Mouse (Mus musculus): ENCODE results near the gene Iqgap1. TPM values are rescaled to one million over a fixed set of nuclear protein-coding genes. Genes with fewer than 3 reads are reported as not detected.
A peak's percentile ranks its signal among the peaks of the same experiment; 100 is the strongest.

Gene Iqgap1
- polyA plus RNA-seq, 1 experiment from 2014 or later: 23.7 TPM

DNA sequence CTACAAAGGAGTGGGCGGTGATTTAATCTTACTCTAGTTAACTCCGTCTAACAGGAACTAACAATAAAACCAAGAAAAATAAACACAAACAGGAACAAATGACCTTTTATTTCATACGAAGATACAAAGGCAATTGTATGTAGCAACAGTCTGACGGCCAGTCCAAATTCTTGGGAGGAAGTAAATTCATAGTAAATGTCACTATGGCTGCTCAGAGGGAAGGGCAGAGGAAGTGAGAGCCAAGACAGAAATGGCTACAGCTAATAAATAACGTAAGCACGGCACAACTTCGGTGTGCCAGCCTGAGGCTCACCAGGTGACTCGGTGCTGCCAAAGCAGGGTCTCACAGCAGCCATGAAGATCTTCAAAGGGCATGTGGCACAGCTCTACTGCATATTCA is 114.3 kb downstream of the Iqgap1 start:
- H3K27me3 ChIP-seq (ENCODE audit: low read depth, poor library complexity, severe bottlenecking): no peaks in the 10 kb centered on the region
- H3K9me3 ChIP-seq (replicated peaks): no peaks in the 10 kb centered on the region
- H3K4me3 ChIP-seq: no peak overlapping the region
- no peak overlapping the region for H3K27ac ChIP-seq (replicated peaks)
- no peak for DNase-seq (ENCODE audit: low spot score)
- H3K4me1 ChIP-seq: no peaks in the 10 kb centered on the region
- H3K36me3 ChIP-seq: peaks cover 12% of the 10 kb centered on the region
- WGBS: 86% methylated on average over 8 of the region's 8 CpGs

DNA sequence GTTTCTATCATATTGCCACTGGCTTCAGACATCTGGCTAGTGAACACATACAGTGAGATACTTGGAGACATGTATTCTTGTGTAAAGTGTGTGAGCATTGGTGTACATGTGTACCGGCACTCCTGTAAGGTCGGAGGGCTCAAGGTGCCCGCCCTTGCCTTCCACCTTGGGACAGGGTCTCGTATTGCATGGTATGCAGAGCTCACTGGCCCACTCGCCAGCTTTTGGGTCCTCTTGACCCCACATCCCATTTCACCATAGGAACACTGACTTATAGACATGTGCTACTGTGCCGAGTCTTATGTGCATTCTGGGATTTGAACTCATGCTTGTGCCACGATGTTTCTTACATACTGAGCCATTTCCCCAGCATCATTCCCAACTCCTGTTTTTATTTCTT is 115.4 kb downstream of the Iqgap1 start:
- 92% methylated on average over 7 of the region's 7 CpGs for WGBS
- H3K27me3 ChIP-seq (ENCODE audit: low read depth, poor library complexity, severe bottlenecking): no peaks in the 10 kb centered on the region
- H3K9me3 ChIP-seq (replicated peaks): no peaks in the 10 kb centered on the region
- H3K36me3 ChIP-seq: peaks cover 8% of the 10 kb centered on the region
- H3K27ac ChIP-seq (replicated peaks): no peak overlapping the region
- DNase-seq (ENCODE audit: low spot score): no peak
- no peak overlapping the region for H3K4me3 ChIP-seq
- H3K4me1 ChIP-seq: 0 out of 2 replicates have a peak, but pooled peaks cover 2% of the 10 kb centered on the region

DNA sequence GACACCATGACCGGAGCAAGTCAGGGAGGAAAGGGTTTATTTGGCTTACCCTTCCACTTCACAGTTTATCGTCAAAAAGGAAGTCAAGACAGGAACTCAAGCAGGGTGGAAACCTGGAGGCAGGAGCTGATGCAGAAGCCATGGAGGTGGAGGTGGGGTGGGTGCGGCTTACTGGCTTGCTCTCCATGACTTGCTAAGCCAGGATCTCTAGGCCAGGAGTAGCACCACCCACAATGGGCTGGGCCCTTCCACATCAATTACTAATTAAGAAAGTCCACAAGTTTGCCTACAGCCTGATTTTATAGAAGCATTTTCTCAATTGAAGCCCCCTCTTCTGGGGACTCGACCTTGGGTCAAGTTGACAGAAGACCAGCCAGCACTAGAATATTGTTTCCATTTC is 121.7 kb downstream of the Iqgap1 start:
- no peaks in the 10 kb centered on the region for H3K36me3 ChIP-seq
- 0 out of 2 replicates have a peak, but pooled peaks cover 2% of the 10 kb centered on the region for H3K4me1 ChIP-seq
- no peaks in the 10 kb centered on the region for H3K27me3 ChIP-seq (ENCODE audit: low read depth, poor library complexity, severe bottlenecking)
- no peak overlapping the region for H3K27ac ChIP-seq (replicated peaks)
- 90% methylated on average over 4 of the region's 4 CpGs for WGBS
- H3K9me3 ChIP-seq (replicated peaks): no peaks in the 10 kb centered on the region
- H3K4me3 ChIP-seq: no peak overlapping the region
- no peak for DNase-seq (ENCODE audit: low spot score)

DNA sequence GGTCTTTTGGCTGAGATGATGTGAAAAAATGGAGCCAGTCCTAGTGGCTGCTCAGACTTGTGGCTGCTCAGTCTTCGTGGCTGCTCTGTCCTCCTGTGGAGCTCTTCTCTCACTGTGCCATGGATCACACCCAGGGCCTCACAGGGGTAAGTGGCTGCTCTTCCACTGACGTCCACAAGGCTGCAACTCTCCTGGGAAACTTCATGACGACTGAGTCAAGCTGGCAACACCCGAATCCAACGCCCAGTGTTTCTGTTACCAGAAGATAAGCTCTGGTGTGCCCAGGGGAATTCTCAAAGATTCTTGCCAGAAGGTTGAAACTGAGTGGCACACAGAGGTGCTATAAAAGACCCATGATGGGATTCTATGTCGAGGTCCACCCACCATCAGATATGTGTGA is 123.3 kb downstream of the Iqgap1 start:
- H3K27me3 ChIP-seq (ENCODE audit: low read depth, poor library complexity, severe bottlenecking): no peaks in the 10 kb centered on the region
- H3K36me3 ChIP-seq: no peaks in the 10 kb centered on the region
- no peaks in the 10 kb centered on the region for H3K9me3 ChIP-seq (replicated peaks)
- H3K4me3 ChIP-seq: no peak overlapping the region
- H3K4me1 ChIP-seq: 0 out of 2 replicates have a peak, but pooled peaks cover 2% of the 10 kb centered on the region
- 72% methylated on average over 6 of the region's 6 CpGs for WGBS
- no peak overlapping the region for H3K27ac ChIP-seq (replicated peaks)
- no peak for DNase-seq (ENCODE audit: low spot score)

DNA sequence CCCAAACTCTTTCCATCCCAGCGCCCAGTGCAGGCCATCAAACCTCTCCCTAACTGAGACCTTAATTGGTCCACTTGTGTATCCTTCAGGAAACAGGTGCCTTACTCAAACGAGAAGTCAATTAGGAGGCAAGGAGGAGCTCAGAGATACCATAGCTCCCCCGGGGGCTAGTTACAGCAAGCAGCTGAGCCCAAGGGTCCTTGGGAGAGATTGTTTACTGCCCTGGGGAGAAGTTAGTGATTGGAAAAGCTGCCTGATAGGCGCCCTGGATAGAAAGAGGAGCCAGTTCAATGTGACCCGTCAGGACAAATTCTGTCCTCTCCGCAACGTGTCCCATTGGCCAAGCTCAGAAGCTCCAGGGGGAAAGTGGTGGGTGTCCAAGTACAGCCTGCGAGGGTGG is 126.1 kb downstream of the Iqgap1 start:
- no peaks in the 10 kb centered on the region for H3K36me3 ChIP-seq
- H3K27ac ChIP-seq (replicated peaks): no peak overlapping the region
- no peaks in the 10 kb centered on the region for H3K4me1 ChIP-seq
- DNase-seq (ENCODE audit: low spot score): no peak
- WGBS: 73% methylated on average over 8 of the region's 8 CpGs
- no peak overlapping the region for H3K4me3 ChIP-seq
- H3K27me3 ChIP-seq (ENCODE audit: low read depth, poor library complexity, severe bottlenecking): no peaks in the 10 kb centered on the region
- H3K9me3 ChIP-seq (replicated peaks): no peaks in the 10 kb centered on the region

DNA sequence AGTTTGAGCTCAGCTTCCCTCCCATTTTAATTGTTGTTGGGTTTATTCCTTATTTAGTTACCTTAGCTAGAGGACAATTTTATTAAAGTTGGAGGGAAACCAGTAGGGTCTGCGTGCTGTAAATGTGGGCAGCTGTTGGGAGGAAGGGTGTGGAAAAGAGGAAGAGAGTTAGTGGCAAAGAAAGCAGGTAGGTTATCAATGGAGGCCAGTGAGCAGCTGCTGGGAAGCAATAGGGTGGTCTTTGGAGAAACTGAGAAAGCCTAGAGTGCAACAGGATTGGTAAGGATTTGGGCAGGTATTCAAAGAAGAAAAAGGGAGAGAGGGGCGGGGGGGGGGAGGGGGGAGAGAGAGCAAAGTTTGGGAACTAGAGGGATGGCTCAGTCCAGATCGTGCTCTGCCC is 126.8 kb downstream of the Iqgap1 start:
- Histone ChIP-seq H3K9me3 (replicated peaks) (no peaks in the 10 kb centered on the region), H3K4me3 (no peak overlapping the region), H3K27me3 (ENCODE audit: low read depth, poor library complexity, severe bottlenecking) (no peaks in the 10 kb centered on the region), H3K27ac (replicated peaks) (no peak overlapping the region), H3K4me1 (no peaks in the 10 kb centered on the region), H3K36me3 (no peaks in the 10 kb centered on the region)
- no peak for DNase-seq (ENCODE audit: low spot score)
- WGBS: 65% methylated on average over 3 of the region's 3 CpGs

DNA sequence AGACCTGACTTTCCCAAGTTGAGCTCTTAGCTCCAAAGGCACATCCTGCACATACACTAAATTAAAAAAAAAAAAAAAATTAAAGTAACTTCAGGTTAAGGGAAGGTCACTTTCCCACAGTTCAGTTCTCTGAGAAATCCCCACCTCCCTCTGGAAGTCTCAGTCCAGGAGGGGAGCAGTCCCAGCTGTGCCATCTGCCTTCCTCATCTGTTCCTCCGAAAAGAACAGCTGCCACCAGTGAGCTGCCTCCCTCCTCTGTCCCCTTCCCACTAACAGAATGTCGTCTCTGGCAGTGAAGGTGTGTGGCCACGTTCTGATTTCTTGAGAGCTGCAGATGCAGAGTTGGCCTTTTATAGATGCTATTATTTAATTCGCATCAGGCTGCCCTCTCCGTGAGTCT is 127.9 kb downstream of the Iqgap1 start:
- Histone ChIP-seq H3K27me3 (ENCODE audit: low read depth, poor library complexity, severe bottlenecking) (no peaks in the 10 kb centered on the region), H3K27ac (replicated peaks) (no peak overlapping the region), H3K9me3 (replicated peaks) (no peaks in the 10 kb centered on the region), H3K4me1 (no peaks in the 10 kb centered on the region), H3K4me3 (no peak overlapping the region), H3K36me3 (no peaks in the 10 kb centered on the region)
- DNase-seq (ENCODE audit: low spot score): no peak
- 84% methylated on average over 5 of the region's 5 CpGs for WGBS

DNA sequence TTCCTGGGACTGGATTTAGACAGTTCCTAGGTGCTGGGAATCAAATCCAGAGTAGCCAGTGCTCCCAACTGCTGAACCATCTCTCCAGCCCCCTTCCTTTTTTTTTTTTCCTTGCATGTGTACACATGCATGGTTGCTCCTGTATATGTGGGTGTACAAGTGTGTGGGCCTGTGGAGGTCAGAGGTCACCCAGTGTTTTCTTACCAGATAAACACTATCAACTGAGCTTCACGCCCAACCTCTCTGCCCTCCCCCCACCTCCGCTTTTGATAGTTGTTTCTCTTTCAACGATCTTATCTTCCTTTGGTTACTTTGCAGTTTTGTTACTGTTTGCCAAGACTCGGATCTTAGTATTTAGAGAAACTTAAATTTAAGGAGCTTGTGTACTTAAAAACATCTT is 128.9 kb downstream of the Iqgap1 start:
- 64% methylated on average over 4 of the region's 4 CpGs for WGBS
- Histone ChIP-seq H3K27ac (replicated peaks) (no peak overlapping the region), H3K9me3 (replicated peaks) (no peaks in the 10 kb centered on the region), H3K4me3 (no peak overlapping the region), H3K36me3 (no peaks in the 10 kb centered on the region), H3K4me1 (no peaks in the 10 kb centered on the region), H3K27me3 (ENCODE audit: low read depth, poor library complexity, severe bottlenecking) (no peaks in the 10 kb centered on the region)
- no peak for DNase-seq (ENCODE audit: low spot score)

DNA sequence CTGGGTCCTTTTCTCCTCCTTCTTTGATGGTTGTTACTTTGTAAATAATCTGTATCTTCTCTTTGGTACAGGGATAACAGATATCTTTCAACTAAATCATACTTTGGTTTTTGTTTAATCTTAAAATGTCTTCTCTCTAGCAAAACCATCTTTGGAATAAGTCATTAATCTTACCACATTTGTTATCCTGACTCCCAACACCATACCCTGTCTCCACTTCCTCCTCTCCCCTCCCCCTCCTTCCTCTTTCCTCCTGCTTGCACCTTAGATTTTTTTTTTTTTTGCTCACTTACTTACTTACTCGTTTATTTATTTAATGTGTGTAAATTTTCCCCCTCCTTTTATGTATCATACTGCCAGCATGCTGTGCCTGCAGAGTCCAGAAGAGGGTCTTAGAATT is 129.4 kb downstream of the Iqgap1 start:
- Histone ChIP-seq H3K4me3 (no peak overlapping the region), H3K27ac (replicated peaks) (no peak overlapping the region), H3K9me3 (replicated peaks) (no peaks in the 10 kb centered on the region), H3K27me3 (ENCODE audit: low read depth, poor library complexity, severe bottlenecking) (no peaks in the 10 kb centered on the region), H3K36me3 (no peaks in the 10 kb centered on the region), H3K4me1 (no peaks in the 10 kb centered on the region)
- 63% methylated on average over 1 of the region's 1 CpGs for WGBS
- no peak for DNase-seq (ENCODE audit: low spot score)

DNA sequence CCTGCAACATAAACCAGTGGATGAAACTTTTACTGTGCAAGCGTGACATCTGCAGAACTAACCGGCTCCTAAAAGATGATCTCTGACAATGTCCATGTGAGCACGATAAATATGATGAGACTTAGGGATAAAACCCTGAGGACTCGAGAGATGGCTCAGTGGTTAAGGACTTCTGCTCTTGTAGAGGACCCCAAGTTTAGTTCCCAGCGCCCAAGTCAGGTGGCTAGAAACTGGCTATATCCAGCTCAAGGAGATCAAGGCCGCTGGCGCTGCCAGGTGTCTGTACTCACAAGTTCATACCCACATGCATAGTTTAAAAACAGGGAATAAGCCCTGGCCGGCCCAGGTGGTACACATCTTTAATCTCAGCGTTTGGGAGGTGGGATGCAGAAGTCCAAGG is 133.3 kb downstream of the Iqgap1 start:
- H3K4me1 ChIP-seq: peaks cover 15% of the 10 kb centered on the region

DNA sequence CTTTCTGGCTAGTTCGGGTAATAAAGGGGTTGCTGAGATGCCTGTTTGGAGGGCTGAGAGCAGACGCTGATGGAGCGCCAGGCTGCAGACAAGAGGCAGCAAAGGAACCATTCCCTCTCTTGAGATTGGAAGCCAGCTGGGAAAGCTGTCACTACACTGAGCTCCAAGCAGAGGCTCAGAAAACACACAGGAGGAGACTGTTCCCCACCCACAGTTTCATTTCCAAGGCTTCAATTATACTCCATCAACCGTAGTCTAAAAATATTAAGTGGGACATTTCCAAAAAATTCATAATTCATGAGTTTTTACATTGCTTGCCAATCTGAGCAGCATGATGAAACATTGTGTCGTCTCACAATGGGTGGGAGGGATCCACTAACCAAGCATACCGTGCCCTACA is 134.6 kb downstream of the Iqgap1 start:
- 73% methylated on average over 6 of the region's 6 CpGs for WGBS
- no peak overlapping the region for H3K4me3 ChIP-seq
- no peaks in the 10 kb centered on the region for H3K36me3 ChIP-seq
- no peaks in the 10 kb centered on the region for H3K9me3 ChIP-seq (replicated peaks)
- H3K4me1 ChIP-seq: peaks cover 21% of the 10 kb centered on the region
- no peak overlapping the region for H3K27ac ChIP-seq (replicated peaks)
- no peak for DNase-seq (ENCODE audit: low spot score)
- no peaks in the 10 kb centered on the region for H3K27me3 ChIP-seq (ENCODE audit: low read depth, poor library complexity, severe bottlenecking)

More for the DNA sequence above, 133.3 kb downstream of the Iqgap1 start:
- Histone ChIP-seq H3K27ac (replicated peaks) (no peak overlapping the region), H3K27me3 (ENCODE audit: low read depth, poor library complexity, severe bottlenecking) (no peaks in the 10 kb centered on the region), H3K9me3 (replicated peaks) (no peaks in the 10 kb centered on the region), H3K4me3 (no peak overlapping the region), H3K36me3 (no peaks in the 10 kb centered on the region)
- 92% methylated on average over 9 of the region's 9 CpGs for whole genome bisulfite sequencing
- no peak for DNase-seq (ENCODE audit: low spot score)

DNA sequence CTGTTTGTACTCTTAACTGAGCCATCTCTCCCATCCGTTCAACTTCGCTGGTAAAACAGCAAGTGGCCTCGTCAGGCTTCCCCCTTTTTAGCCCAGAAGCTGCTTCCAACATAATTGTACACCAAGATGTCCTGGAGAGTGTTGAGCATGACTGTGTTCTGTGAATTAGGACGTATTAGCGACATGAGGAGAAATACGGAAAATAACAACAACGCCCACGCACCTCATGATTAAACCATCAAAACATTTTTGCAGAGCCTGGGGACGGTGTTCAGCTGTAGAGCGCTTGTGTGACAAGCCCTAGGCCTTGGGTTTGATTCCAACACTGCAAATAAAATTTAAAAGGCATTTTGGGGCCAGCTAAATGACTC is 136.6 kb downstream of the Iqgap1 start:
- H3K27me3 ChIP-seq (ENCODE audit: low read depth, poor library complexity, severe bottlenecking): no peaks in the 10 kb centered on the region
- H3K27ac ChIP-seq (replicated peaks): peak overlapping the region; percentile 96
- no peaks in the 10 kb centered on the region for H3K36me3 ChIP-seq
- H3K4me1 ChIP-seq: peaks cover 21% of the 10 kb centered on the region
- DNase-seq (ENCODE audit: low spot score): no peak
- peak overlapping the region; percentile 81 for H3K4me3 ChIP-seq
- H3K9me3 ChIP-seq (replicated peaks): no peaks in the 10 kb centered on the region
- WGBS: 32% methylated on average over 10 of the region's 10 CpGs

DNA sequence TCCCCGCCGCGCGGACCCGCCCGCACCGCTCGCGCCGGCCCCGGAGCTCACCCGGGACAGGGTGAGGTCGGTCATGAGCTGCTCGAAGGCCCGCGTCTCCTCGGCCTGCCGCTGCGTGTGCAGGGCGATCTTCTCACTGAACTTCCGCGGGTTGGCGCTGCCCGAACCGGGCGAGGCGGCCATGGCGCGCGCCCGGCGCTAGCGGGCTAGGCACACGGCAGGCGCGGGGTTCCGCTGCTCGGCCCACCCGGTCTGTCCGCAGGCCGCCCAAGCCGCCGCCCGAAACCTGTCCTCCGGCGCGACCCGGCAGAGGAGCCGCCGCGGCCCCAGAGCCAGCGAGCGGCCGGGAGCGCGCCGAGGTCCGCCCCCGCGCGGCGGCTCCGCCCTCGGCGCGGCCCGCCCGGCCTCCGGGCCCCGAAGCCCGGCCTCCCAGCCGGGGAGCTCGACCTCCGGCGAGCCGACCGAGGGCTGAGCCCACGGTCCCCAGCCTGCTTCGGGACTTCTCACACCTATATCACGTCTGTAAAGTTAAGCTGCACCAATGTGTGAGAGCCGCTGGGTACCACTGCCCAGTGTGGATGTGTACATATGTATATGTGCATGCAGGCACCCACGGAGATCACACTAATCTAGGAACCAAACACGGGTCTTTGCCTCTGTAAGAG is 137.1 kb downstream of the Iqgap1 start, which contains the start of gene Crtc3:
Crtc3 (minus strand) TSS at position 322 of the 665 bp plus-strand sequence.
- Histone ChIP-seq H3K27ac (replicated peaks) (peak within 1 kb of the TSS; percentile 96), H3K4me1 (peaks cover 21% of the 10 kb centered on the region)

More for the DNA sequence above, 137.1 kb downstream of the Iqgap1 start, which contains the start of gene Crtc3:
- no peaks in the 10 kb centered on the region for H3K36me3 ChIP-seq
- WGBS: under 1% methylated on average over 83 of the region's 83 CpGs
- no peaks in the 10 kb centered on the region for H3K9me3 ChIP-seq (replicated peaks)
- peak; percentile 83 for DNase-seq (ENCODE audit: low spot score)
- H3K27me3 ChIP-seq (ENCODE audit: low read depth, poor library complexity, severe bottlenecking): no peaks in the 10 kb centered on the region
- H3K4me3 ChIP-seq: peak within 1 kb of the TSS; percentile 81

All from midbrain, embryonic 10.5 days (tissue).